In the genomic region with DNA sequence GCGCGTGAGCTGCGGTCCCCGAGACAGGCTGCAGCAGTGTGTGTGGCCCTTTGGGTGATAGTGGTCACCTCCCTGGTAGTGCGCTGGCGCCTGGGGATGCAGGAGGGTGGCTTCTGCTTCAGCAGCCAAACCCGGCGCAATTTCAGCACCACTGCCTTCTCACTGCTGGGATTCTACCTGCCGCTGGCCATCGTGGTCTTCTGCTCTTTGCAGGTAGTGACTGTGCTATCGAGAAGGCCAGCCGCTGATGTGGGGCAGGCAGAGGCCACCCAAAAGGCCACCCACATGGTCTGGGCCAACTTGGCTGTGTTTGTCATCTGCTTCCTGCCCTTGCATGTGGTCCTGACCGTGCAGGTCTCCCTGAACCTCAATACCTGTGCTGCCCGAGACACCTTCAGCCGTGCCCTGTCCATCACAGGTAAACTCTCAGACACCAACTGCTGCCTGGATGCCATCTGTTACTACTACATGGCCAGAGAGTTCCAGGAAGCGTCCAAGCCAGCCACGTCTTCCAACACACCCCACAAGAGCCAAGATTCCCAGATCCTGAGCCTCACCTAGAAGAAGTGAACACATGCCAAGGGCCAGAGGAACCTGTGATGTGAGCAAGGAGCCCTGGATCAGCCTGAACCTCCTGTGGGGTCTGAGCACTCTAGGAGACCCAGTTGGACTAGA, we compare ENCODE assay signal across 9 mouse cellular contexts.
"Had no signal": no experiment of that assay in that cellular context is flagged by ENCODE, and none has a peak within 500 bp of the region (broad histone marks: within the 10 kb centered on the region; RNA-seq: fewer than 3 reads in every experiment).

No protein-coding gene starts in this region.

- DNase-seq: kidney, postnatal 10 days; kidney, postnatal 36 days; layer of hippocampus, postnatal 36 days; liver, embryonic 13.5 days; lung, adult 2 months; lung, postnatal 14 days; lung, postnatal 4 days; midbrain, embryonic 14.5 days; thymus, postnatal 25 days had no signal
